Mouse (Mus musculus) activated CD4-positive, CD25-positive, alpha-beta regulatory T cell, adult 4 months (primary cell): Measurements from ENCODE around the gene Kitl. TPM values are rescaled to one million over a fixed set of nuclear protein-coding genes. Genes with fewer than 3 reads are reported as not detected.

Experiments
- ATAC-seq: one replicate; pipeline ENCODE4 v1.8.0; 2017
- polyA plus RNA-seq, 2 experiments: library from polyadenylated mRNA; unstranded; fragments of 100-300 nt; shearing (Covaris generic); gene quantifications; one replicate each; pipeline ENCODE4 v1.2.1; 2017

Gene Kitl
- 1 to 10 TPM in 1 of 2 experiments, not detected in 1; 1.1 TPM for polyA plus RNA-seq

- ATAC-seq, result no peak
Measured at GRCm38 (mm10) chr10:100015370-100016325, at the start of gene Kitl. Gene Kitl, plus strand, starts transcription at chr10:100015630.

DNA sequence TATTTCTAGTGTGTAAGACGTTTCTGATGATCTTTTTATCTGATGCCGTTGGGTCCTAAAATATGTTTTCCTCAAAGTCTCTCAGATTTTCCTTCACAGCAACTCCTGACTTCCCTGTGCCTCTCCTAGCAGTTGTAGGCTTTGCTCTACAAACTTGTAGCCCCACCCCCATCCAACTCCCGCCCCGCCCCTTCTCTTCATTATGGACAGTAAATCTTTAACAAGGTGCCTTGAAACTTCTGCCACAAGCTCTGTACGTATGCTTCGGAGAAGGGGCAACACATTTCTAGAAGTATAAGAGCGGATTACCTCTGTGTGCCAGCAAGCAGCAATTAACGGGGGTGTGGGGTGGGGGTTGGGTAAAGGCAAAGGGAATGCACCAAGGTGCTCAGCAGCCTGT lies 42.6 kb upstream of the Kitl start:
- no peak for ATAC-seq

- ATAC-seq, result no peak
Measured at GRCm38 (mm10) chr10:99980096-99980495, 35.3 kb upstream of the Kitl start.

DNA sequence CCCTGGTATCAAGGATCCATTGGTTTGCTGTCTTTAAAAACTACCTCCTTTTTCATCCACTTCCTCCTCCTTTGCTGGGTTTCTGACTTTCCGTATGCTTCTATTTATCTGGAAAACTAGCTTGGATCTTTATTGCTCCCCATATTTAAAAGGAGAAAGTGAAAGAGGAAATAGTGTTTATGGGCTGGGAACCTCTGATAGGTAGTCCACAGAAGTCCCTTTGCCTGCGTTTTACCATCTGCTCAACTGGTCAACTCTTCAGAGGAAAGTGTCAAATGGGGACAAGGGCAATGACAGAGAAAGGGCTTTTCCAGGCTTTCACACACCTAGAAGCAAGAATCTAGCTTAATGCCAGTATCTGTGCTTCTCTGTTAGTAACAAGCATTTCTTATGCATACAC lies 34.5 kb upstream of the Kitl start:
- ATAC-seq, result no peak

DNA sequence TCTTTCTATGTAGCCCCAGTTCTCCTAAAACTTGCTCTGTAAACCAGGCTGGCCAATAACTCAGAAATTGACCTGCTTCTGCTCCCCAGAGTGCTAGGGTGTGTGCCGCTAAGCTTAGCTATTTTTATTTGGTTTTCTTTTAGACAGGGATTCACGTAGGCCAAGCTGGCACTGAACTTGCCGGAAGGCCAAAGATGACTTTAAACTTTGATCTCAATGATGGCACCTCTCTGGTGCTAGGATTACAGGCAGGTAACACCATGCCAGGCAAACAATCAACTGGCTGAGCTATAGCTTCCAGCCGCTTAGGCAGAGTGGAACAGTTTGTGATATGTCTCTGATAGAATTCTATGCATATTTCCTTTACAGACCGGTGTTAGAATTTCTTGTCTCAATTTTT lies 33.5 kb upstream of the Kitl start:
- ATAC-seq, result no peak

DNA sequence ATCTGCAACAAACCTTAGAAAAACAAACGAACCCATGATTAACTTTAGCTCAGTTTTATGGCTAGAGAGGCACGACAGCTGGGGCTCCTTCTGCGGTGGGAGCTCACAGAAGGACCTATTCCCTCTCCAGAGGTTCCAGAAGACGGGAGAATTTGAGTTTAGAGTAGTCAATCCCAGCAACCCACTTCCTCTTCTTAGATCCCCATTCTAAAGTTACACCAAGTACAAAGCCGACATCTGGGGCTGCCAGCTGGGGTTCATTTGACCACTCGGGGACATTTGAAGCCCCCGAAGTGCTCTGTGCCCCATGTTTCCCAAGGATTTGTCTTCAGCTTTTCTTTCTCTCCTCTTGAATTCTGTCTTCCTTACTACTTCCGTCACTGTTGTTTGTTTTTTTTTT lies 28.7 kb upstream of the Kitl start:
- no peak for ATAC-seq

- no peak for ATAC-seq
Measured at GRCm38 (mm10) chr10:99989758-99990157, 25.7 kb upstream of the Kitl start.

DNA sequence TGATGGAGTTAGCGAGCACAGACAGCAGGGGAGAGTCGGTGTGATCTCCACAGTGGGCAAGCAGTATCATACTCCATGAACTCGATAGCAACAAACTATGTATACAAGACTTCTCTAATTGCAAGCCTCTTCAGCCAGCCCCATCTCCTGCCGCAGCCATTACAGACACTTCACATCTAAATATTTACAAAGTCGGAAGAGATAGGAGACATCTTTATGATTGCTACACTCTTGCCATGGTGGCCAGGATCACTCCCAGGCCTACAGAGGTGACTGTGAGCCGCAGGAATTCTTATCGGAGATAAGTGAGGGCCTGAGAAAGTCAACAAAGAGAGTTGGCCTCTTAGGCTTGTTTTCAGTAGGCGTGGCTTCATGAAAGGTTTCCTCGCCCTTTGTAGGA lies 23.3 kb upstream of the Kitl start:
- ATAC-seq, result no peak

DNA sequence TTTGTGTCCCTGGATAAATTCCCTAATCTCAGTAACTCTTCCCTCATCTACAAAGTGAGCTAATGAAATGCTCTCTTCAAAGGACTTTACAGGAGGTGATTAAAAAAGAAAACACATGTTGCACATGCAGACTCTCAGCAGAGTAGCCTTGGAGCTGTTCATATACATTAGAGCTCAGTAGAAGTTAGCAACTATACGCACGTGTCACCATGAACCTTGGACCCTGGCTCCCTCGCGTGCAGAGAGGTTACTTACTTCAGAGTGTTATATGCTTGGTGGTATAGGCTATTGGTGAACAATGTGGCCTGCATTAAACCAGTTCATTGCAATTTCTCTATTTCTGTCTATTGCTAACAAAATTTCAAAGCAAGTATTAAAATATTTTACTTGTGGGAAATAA lies 14.0 kb upstream of the Kitl start:
- ATAC-seq, result no peak

- no peak for ATAC-seq
Measured at GRCm38 (mm10) chr10:100003797-100004196, 11.6 kb upstream of the Kitl start.

DNA sequence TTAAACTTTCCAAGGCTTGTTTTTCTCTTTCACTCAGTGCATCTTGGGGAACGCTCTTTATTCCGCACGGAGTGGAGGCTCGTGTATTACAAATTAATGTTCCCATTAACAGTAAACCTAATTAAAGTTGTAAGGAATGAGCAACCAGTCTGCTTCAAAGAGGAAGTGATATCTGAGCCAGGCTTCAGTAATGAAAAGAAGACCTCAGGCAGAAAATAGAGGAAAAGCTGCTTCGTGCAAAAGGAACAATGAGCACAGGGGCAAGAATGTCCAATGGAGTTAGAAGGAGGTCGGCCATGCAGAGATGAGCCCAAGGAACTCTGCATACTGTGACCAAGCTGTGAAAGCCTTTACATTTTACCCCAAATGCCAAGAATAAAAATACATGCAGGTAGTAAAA lies 5.7 kb upstream of the Kitl start:
- no peak for ATAC-seq

GRCm38 (mm10) chr10:100010291-100010690 lies 5.1 kb upstream of the Kitl start:
- no peak for ATAC-seq

GRCm38 (mm10) chr10:100014096-100014495 lies 1.3 kb upstream of the Kitl start:
- no peak for ATAC-seq

DNA sequence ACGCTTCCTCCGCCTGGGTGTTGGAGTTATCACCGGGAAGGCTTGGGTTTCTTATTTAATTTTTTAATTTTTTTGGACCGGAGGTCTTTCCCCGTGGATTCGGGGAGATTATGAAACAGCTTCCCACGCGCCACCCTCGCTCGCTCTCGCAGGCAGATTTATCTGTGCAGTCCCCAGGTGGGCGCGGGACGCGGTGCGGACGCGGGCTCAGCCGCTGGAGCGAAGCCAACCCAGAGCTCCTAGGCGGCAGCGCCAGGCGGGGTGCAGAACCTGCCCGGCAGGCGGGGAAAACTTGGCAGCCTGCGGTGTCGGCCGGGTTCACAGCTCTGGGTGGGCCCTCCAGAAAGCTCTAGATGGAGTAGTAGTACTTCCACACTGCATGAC lies 888 bp downstream of the Kitl start:
- no peak for ATAC-seq

- ATAC-seq, result no peak
Measured at GRCm38 (mm10) chr10:100016941-100017770, 1.7 kb downstream of the Kitl start.

DNA sequence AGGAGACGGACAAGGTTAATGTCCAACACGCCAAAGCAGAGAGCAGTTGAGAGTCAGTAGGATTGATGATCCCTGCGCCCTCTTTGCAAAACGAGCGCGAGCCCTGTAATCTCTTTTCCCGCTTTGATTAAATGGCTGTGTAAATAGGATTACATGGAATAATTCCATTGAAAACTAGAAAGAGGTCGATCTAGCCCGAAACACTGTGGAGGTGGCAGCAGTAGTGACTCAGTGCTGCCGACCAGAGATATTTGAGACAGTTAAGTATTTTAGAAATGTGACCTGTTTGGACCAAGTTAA lies 2.3 kb downstream of the Kitl start:
- ATAC-seq, result no peak

DNA sequence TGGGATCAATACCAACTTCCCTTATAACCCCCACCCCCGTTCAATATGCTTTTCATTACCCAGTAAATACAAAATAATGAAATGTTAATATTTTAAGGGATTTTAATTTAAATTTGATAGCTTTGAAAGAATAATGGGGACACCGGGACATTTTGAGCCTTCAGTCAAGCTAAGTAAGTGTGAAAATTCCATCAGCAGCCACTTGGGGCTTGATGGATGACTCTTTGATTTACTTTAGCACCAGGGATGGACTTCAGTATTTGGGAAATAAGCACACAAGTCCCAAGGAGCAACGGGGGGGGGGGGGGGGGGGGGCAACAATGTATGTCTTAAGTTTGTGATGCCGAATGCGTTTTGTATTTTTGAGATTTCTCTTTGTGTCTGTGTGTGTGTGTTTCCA lies 3.1 kb downstream of the Kitl start:
- no peak for ATAC-seq

DNA sequence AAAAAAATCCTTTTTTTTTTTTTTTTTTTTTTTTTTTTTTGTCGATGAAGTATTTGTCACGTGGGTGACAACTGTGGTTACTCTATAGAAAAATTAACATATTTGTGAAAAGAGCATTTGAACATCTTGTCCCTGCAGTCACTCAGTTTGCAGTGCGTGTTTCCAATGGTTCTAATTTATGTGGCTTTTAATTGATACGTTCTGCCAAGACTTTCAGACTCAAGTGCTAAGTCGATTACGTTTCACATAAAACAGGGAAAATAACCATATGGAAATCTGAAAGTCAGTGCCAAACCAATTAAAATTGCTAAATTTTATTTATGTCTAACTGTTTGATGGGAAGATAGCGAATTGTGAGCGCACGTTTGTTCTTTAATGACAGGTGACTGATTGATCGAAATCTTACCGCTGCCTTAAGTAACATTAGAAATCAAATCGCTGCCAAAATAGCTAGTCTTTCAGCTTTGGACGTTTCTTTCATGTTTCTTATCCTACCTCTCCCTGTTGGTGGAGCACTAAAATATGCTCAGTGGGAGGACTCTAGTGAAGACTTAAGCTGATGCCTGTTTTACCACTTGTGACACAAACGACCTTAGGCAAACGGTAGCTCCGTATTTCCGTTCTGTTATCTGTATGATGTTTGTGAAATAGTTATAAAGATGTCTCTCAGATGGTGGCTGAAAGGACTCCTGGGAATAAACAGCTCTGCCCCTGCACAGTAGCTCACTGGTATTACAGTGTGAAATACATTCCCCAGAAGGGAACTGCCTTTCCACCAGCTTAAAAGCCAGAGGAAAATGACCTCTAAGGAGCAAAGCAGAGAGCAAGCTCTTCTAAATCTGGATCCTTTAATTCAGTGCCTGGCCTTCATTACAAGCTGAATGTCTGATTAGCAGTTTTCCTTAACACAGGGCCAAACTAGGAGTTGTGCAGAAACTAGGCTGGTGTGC lies 4.1 kb downstream of the Kitl start:
- no peak for ATAC-seq

- no peak for ATAC-seq
Measured at GRCm38 (mm10) chr10:100022090-100022834, 6.8 kb downstream of the Kitl start.

GRCm38 (mm10) chr10:100022835-100023093 lies 7.3 kb downstream of the Kitl start:
- ATAC-seq, result no peak

DNA sequence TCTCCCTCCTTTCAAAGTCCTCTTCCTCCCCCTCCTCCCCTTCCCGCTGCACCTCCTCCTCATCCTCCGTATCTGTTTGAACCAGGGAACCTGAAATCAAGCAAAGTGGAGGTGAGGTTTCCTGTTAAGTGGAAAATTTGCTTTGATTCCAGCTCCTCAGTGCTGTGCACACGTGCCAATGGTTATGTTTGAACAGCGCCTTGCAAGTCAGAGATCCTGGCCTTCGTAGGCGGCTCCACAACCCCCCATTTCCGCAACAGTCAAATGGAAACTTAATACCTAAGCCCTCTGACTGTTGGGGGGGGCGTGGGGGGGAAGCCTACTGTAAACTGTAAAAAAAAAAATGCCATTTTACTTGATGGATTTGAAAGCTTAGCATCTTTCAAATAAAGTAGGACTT lies 10.2 kb downstream of the Kitl start:
- ATAC-seq, result no peak

- ATAC-seq, result no peak
Measured at GRCm38 (mm10) chr10:100026778-100027177, 11.3 kb downstream of the Kitl start.
